Mouse (Mus musculus): ENCODE measurements at regions not wholly inside any gene's neighbourhood (a gene's known extent, or its start where the extent isn't known, plus 50 kb on each side); places are given as distances from the start of the nearest gene placed in this dataset.

DNA sequence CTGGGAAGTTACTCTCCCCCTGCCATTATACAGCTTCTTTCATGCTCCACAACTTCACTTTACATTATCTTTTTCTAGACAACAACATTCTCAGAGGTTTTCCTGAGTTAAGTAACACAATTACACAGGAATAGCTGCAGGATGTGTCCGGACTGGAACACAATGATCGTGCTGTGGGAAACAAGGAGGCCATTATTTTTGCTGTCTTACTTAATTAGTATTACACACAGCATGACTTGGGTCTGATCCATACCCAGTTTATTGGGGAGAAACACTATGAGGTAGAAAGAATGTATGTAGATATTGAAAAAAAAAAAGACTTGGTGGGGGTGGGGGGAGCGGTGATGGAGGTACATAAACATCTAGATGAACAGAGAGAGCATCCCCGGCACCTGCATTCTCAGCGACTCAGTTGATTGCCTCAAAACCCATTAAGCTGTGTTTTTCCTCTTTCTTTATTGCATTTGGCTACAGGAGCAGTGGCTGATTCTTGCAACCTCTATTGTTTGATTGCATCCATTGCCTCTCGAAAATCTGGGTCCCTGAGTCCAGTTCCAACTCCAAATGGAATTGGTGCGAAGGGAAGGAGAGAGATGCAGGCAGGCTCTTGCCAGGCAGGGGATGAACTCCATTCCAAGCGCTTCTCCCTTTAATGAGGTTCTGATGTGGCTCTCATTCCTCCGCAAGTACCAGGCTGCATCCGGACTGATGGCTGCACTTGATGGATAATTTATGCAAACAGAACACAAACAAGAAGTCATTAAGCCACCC lies 529.8 kb downstream of the Slc4a3 start:
- no peak for DNase-seq (ENCODE audit: low read depth, low spot score)

GRCm38 (mm10) chr1:76080241-76080640 lies 534.2 kb downstream of the Slc4a3 start:
- no peak for DNase-seq (ENCODE audit: low read depth, low spot score)

GRCm38 (mm10) chr1:76081700-76082099 lies 535.6 kb downstream of the Slc4a3 start:
- DNase-seq (ENCODE audit: low read depth, low spot score) = no peak

GRCm38 (mm10) chr1:76083273-76084036 lies 537.4 kb downstream of the Slc4a3 start:
- no peak for DNase-seq (ENCODE audit: low read depth, low spot score)

GRCm38 (mm10) chr1:76091031-76091430 lies 545.0 kb downstream of the Slc4a3 start:
- no peak for DNase-seq (ENCODE audit: low read depth, low spot score)

DNA sequence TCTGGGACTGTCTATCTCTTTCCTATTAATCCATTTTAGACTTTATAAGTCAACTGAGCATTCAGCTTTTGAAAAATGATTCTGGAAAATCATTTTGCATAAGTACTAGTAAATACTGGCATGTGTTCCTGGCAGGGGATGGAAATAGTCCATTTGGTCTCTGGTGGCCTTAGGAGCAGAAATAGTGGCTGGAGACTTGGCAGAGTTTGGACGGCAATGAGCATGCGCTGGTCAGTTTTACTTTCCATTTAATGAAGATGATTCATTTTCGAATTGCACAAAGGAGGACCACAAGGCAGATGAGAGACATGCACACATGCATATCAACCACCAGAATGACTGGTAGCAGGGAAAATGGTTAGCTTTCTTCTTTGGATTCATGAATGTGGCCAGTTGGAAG lies 567.2 kb downstream of the Slc4a3 start:
- DNase-seq (ENCODE audit: low read depth, low spot score) = no peak

DNA sequence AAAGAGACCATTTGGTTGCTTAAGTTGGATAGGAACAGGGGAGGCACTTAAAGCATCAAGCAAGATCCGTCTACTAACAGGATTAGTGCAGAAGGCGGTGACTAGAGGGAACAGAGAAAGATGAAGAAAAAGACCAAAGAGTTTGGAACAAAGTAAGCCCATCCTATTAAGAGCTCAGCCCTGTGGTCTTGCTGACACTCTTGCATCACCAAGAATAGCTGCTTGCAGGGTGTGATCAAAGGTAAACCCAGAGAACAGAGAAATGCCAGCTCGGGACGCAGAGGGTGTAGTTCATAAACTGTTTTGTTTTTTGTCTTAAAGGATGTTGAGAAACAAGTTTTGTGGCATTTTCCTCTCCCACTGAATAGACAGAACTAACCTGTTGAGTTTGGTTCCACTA lies 574.8 kb downstream of the Slc4a3 start:
- DNase-seq (ENCODE audit: low read depth, low spot score) = no peak

- DNase-seq (ENCODE audit: low read depth, low spot score) = no peak
These were observed 584.3 kb downstream of the Slc4a3 start for GRCm38 (mm10) chr1:76130353-76130752.

GRCm38 (mm10) chr1:76136810-76137209 lies 590.7 kb downstream of the Slc4a3 start:
- no peak for DNase-seq (ENCODE audit: low read depth, low spot score)

- no peak for DNase-seq (ENCODE audit: low read depth, low spot score)
These were observed 591.6 kb downstream of the Slc4a3 start for GRCm38 (mm10) chr1:76137701-76138100.

- DNase-seq (ENCODE audit: low read depth, low spot score) = no peak
These were observed 597.5 kb downstream of the Slc4a3 start for GRCm38 (mm10) chr1:76143516-76143915.

DNA sequence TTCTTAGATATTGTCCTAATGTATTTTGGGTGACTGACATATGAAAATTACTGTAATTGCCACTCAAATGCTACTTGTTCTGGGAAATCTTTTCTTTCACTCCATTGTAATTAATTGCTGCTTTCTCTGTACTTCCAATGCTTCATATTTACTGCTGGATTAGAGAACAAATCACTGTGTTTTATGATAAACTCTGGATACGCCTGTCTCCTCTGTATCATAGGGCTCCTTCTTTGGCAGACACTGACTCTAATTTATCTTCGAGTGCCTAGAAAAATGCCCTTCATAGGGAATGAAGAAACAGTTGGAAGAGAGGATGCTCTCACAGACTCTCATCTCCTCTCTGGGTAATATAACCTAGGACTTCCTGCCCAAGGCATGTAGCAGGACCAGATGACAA lies 602.9 kb downstream of the Slc4a3 start:
- DNase-seq (ENCODE audit: low read depth, low spot score) = no peak

GRCm38 (mm10) chr1:76156291-76156690 lies 610.2 kb downstream of the Slc4a3 start:
- no peak for DNase-seq (ENCODE audit: low read depth, low spot score)

GRCm38 (mm10) chr1:76167486-76167885 lies 621.4 kb downstream of the Slc4a3 start:
- DNase-seq (ENCODE audit: low read depth, low spot score) = no peak

GRCm38 (mm10) chr1:76181181-76181580 lies 635.1 kb downstream of the Slc4a3 start:
- DNase-seq (ENCODE audit: low read depth, low spot score) = no peak

- DNase-seq (ENCODE audit: low read depth, low spot score) = no peak
These were observed 648.8 kb downstream of the Slc4a3 start for GRCm38 (mm10) chr1:76194844-76195243.

GRCm38 (mm10) chr1:76197651-76198050 lies 651.6 kb downstream of the Slc4a3 start:
- DNase-seq (ENCODE audit: low read depth, low spot score) = no peak

DNA sequence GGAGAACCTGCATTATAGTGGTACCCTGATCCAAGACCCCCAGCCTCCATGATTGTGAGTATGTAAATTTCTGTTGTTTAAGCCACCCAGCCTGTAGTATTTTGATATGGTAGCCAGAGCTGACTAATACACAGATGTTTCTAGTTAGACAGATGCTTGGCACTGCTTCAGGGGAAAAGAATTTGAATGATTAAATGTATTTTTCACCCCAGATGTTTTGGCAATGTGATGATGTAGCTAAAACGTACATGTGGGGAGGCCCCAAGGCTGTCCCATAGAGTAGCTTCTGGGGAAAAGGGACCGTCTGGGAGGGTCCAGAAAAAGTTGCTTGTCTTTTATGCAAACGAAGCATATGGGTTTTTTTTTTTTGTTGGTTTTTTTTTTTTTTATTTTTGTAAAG lies 654.8 kb downstream of the Slc4a3 start:
- no peak for DNase-seq (ENCODE audit: low read depth, low spot score)

- no peak for DNase-seq (ENCODE audit: low read depth, low spot score)
These were observed 666.4 kb downstream of the Slc4a3 start for GRCm38 (mm10) chr1:76212486-76212885.

DNA sequence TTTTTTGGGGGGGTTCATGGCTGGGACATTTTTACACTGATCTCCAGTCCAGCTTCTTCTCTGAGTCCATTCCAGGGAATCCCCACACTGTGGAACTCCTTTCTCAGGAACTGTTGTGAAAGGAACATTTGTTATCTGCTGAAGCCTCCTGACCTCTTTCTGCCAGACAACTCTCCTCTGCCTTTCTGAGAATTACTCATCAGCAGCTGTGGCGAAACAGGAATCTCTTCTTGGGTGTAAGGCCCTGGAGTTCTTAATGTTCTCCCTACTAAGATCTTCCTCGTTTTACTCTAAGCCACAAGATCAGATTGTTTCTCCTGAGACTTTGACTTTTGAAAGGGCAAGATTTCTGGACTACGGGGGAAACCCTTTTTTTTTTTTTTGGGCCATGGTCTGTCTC lies 698.7 kb downstream of the Slc4a3 start:
- DNase-seq (ENCODE audit: low read depth, low spot score) = no peak

GRCm38 (mm10) chr1:76246181-76246796 lies 700.2 kb downstream of the Slc4a3 start:
- no peak for DNase-seq (ENCODE audit: low read depth, low spot score)

- no peak for DNase-seq (ENCODE audit: low read depth, low spot score)
These were observed 701.1 kb downstream of the Slc4a3 start for GRCm38 (mm10) chr1:76247126-76247525.

- DNase-seq (ENCODE audit: low read depth, low spot score) = no peak
These were observed 712.2 kb downstream of the Slc4a3 start for GRCm38 (mm10) chr1:76258217-76258616.
